Mouse (Mus musculus): ENCODE results near the gene Cd209d. TPM values are rescaled to one million over a fixed set of nuclear protein-coding genes. Genes with fewer than 3 reads are reported as not detected.
"Not testable (repeated sequence)": the region's sequence is repeated elsewhere in the genome, so short reads cannot be mapped to it uniquely, and the experiment has no call there.

Gene Cd209d
- not detected for total RNA-seq (2021)
- long read RNA-seq, result 0 reads

DNA sequence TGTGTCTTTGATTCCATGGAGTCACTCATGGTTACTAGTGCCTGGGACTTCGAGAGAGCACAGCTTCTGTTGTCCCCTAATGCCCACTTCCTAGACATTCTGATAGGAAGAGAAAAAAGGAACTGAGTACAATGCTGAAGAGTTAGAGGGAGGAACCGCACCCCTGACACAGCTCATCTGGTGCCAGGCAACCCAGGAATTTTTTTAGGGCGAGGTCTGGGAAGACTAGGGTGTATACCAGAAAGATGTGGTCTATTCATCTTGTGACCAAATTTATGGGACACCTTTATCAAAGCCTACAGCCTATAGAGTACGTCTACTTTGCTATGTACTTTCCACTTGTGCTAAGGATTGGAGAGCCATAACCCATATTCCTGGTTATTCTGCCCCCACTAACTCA lies at the start of gene Cd209d:
Gene Cd209d (minus strand): TSS at position 101 of the 400 bp plus-strand sequence.
- DNase-seq (ENCODE audit: low spot score in 2 of 2), result no peak

DNA sequence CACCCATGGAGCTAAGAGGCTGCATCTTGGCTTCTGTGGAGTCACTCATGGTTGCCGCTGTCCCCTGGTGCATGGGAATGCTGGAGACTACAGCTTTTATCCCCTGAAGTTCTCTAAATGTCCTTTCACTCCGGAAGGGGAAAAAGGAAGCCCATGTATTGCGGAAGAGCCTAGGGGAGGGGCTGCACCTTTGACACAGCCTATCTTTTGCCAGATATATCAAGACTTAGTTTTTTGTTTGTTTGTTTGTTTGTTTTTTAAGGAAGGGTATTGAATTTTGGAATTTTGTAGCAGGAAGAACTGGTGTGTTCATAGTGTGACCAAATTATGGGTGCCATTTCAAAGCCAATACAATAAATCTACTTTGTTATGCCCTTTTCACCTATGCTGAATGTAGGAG lies 48.4 kb upstream of the Cd209d start, which contains the start of gene Cd209b:
Gene Cd209b (minus strand): TSS at position 101 of the 400 bp plus-strand sequence.
- DNase-seq (ENCODE audit: low spot score in 2 of 2), result no peak

DNA sequence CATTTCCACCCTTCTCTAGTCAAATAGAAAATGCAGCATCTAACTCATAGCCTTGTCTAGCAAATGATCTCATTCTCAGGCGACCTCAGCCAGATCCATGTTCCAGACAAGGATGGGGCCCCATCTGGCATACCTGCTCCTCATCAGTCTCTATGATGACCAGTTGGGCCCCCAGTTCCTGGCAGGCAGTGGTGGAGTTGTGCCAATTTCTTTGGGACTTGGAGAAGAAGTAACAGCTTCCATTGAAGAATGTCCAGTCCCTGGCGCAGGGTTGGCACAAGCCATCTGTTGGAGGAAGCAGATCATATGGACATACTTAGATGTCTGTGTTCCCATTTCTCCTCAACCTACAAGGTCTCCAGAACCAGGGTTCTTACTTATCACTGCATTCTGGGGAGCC lies 2.2 kb downstream of the Cd209d start:
- DNase-seq (ENCODE audit: low spot score in 2 of 2), result no peak

GRCm38 (mm10) chr8:3862736-3863135 lies 15.6 kb downstream of the Cd209d start:
- not testable (repeated sequence) for DNase-seq (ENCODE audit: low spot score in 2 of 2)

- DNase-seq (ENCODE audit: low spot score in 2 of 2), result no peak
Measured at GRCm38 (mm10) chr8:3854209-3854608, 24.1 kb downstream of the Cd209d start, which contains the start of gene Cd209e. Gene Cd209e (minus strand): TSS chr8:3854309.

Other genes starting within 250 kb of the Cd209d start
- gene Stxbp2, start 247.6 kb downstream of the Cd209d start, total RNA-seq (2021), result 10 to 100 TPM; 43.6 to 52.5 TPM
- under 1 TPM; 0.74 to 0.79 TPM for gene Retn, start 222.8 kb downstream of the Cd209d start, total RNA-seq (2021)
- gene Mcemp1, start 212.8 kb downstream of the Cd209d start, total RNA-seq (2021), result under 1 TPM in 1 of 2 experiments, not detected in 1; 0.23 TPM
- gene Fcor, start 206.2 kb downstream of the Cd209d start, total RNA-seq (2021), result 10 to 100 TPM; 12.9 to 14.8 TPM
- 10 to 100 TPM; 29.8 to 32.4 TPM for gene Trappc5, start 202.3 kb downstream of the Cd209d start, total RNA-seq (2021)
- not detected for gene Fcer2a, start 184.4 kb downstream of the Cd209d start, total RNA-seq (2021)
- not detected for gene Clec4g, start 157.9 kb downstream of the Cd209d start, total RNA-seq (2021)
- gene Cd209a, start 129.6 kb downstream of the Cd209d start, total RNA-seq (2021), result 1 to 10 TPM in 1 of 2 experiments, under 1 TPM in 1; 0.57 to 1.0 TPM
- gene Cd209e, start 24.2 kb downstream of the Cd209d start, total RNA-seq (2021), result not detected
- 1 to 10 TPM in 1 of 2 experiments, under 1 TPM in 1; 0.58 to 1.4 TPM for gene Cd209b, start 48.3 kb upstream of the Cd209d start, total RNA-seq (2021)
- under 1 TPM in 1 of 2 experiments, not detected in 1; 0.57 TPM for gene Cd209c, start 76.2 kb upstream of the Cd209d start, total RNA-seq (2021)
- under 1 TPM; 0.37 to 0.43 TPM for gene Cd209f, start 227.3 kb upstream of the Cd209d start, total RNA-seq (2021)